Mouse (Mus musculus) intestine, embryonic 14.5 days (tissue): ENCODE measurements around the gene Map3k12. TPM values are rescaled to one million over a fixed set of nuclear protein-coding genes. Genes with fewer than 3 reads are reported as not detected.

ENCODE experiments used
- ATAC-seq: fragments of 200-750 bp; cut with Nextera tagmentation; replicated peaks from 2 replicates; pipeline ENCODE4 v1.8.0; 2017; ENCODE audit warnings: low read depth, moderate number of reproducible peaks, moderate TSS enrichment, moderate library complexity; ENCODE audit not compliant: low FRiP score, low TSS enrichment
- DNase-seq: peaks from one replicate; pipeline ENCODE4 v3.0.0-alpha.2; 2018; ENCODE audit warnings: low spot score
- H3K27ac ChIP-seq: fragments of 300-500 bp; sonication (generic); 2 replicates; pipeline ENCODE4 v1.5.1; 2014; ENCODE audit warnings: low read depth, mild to moderate bottlenecking, control low read depth
- H3K27me3 ChIP-seq: fragments of 300-500 bp; sonication (generic); replicated peaks from 2 replicates; pipeline ENCODE4 v1.6.1; 2014; ENCODE audit warnings: low read length, control low read depth; ENCODE audit not compliant: control insufficient read depth, insufficient read depth
- H3K36me3 ChIP-seq: fragments of 300-500 bp; sonication (generic); 2 replicates; pipeline ENCODE4 v1.6.1; 2014; ENCODE audit warnings: low read length, control low read depth; ENCODE audit not compliant: control insufficient read depth, insufficient read depth
- H3K4me1 ChIP-seq: fragments of 300-500 bp; sonication (generic); replicated peaks from 2 replicates; pipeline ENCODE4 v1.6.1; 2014; ENCODE audit warnings: low read length, control low read depth, mixed read lengths; ENCODE audit not compliant: control insufficient read depth, insufficient read depth
- H3K4me2 ChIP-seq: fragments of 300-500 bp; sonication (generic); 2 replicates; pipeline ENCODE4 v1.6.1; 2014; ENCODE audit warnings: low read length
- H3K4me3 ChIP-seq: fragments of 300-500 bp; sonication (generic); 2 replicates; pipeline ENCODE4 v1.5.1; 2014; ENCODE audit warnings: low read depth, low read length, control low read depth, mixed read lengths
- H3K9ac ChIP-seq: fragments of 300-500 bp; sonication (generic); 2 replicates; pipeline ENCODE4 v1.6.1; 2014; ENCODE audit warnings: mild to moderate bottlenecking, low read length
- H3K9me3 ChIP-seq: fragments of 300-500 bp; sonication (generic); 2 replicates; pipeline ENCODE4 v1.6.1; 2016; ENCODE audit warnings: low read length, control low read depth; ENCODE audit not compliant: control insufficient read depth
- WGBS: fragments of 180-500 bp; shearing (Covaris S2); extraction: QIAGEN DNeasy Blood & Tissue Kit; methylation state at CpG from one replicate; pipeline ENCODE4 v1.1.7; 2014; 5-methylcytosine and 5-hydroxymethylcytosine counted together
- polyA plus RNA-seq: library from polyadenylated mRNA; unstranded; fragments of >200 nt; fragmentation: Nextera tagmentation; extraction: Ambion mirVana; gene quantifications from 2 replicates; pipeline ENCODE4 v1.2.1, GENCODE M21; 2014

Gene Map3k12
- polyA plus RNA-seq, 1 experiment from 2014 or later: 14.9 TPM

- H3K4me3 ChIP-seq: peak within 1 kb of the TSS; percentile 87
- ATAC-seq (peak; percentile 99), DNase-seq (peak; percentile 93)
- peak within 1 kb of the TSS; percentile 85 for H3K4me2 ChIP-seq
- no peaks in the 10 kb centered on the region for H3K27me3 ChIP-seq
- H3K9ac ChIP-seq: peak within 1 kb of the TSS; percentile 97
- peaks cover 22% of the 10 kb centered on the region for H3K36me3 ChIP-seq
- no peaks in the 10 kb centered on the region for H3K9me3 ChIP-seq
- under 1% methylated on average over 36 of the region's 40 CpGs for WGBS
- H3K27ac ChIP-seq: peak within 1 kb of the TSS; percentile 98
- peaks cover 11% of the 10 kb centered on the region; the same call in 1 of the 2 replicates for H3K4me1 ChIP-seq
Observed at GRCm38 (mm10) chr15:102470183-102470604, 46.7 kb downstream of the Map3k12 start, which contains the start of gene Pcbp2. TSS of gene Pcbp2 (plus strand) at chr15:102470539.

GRCm38 (mm10) chr15:102468675-102469370, 48.0 kb downstream of the Map3k12 start:
- Histone ChIP-seq H3K27me3 (no peaks in the 10 kb centered on the region), H3K4me1 (peaks cover 11% of the 10 kb centered on the region; the same call in 1 of the 2 replicates), H3K9ac (no peak overlapping the region), H3K36me3 (peaks cover 8% of the 10 kb centered on the region; the same call in 1 of the 2 replicates), H3K27ac (no peak overlapping the region), H3K4me2 (no peak overlapping the region), H3K4me3 (no peak overlapping the region), H3K9me3 (no peaks in the 10 kb centered on the region)
- ATAC-seq (no peak), DNase-seq (no peak)
- 92% methylated on average over 9 of the region's 9 CpGs for WGBS

DNA sequence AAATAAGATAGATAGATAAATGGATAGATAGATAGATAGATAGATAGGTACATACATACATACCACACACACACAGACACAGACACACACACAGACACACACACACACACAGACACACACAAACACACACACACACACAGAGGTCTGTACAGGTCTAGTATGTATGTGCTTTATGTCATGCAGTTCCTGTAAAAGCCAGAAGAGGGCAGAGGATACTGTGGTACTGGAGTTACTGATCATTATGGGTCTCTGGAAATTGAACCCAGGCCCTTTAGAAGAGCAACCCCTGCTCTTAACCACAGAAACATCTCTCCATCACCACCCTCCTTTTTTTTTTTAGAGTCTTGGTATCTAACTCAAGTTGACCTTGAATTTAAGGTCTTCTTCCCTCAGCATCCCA, 53.2 kb downstream of the Map3k12 start:
- Histone ChIP-seq H3K4me1 (no peaks in the 10 kb centered on the region; the same call in 1 of the 2 replicates), H3K27ac (no peak overlapping the region), H3K4me3 (no peak overlapping the region), H3K4me2 (no peak overlapping the region), H3K9ac (no peak overlapping the region), H3K27me3 (no peaks in the 10 kb centered on the region), H3K9me3 (no peaks in the 10 kb centered on the region), H3K36me3 (no peaks in the 10 kb centered on the region)
- DNase-seq (no peak), ATAC-seq (no peak)

DNA sequence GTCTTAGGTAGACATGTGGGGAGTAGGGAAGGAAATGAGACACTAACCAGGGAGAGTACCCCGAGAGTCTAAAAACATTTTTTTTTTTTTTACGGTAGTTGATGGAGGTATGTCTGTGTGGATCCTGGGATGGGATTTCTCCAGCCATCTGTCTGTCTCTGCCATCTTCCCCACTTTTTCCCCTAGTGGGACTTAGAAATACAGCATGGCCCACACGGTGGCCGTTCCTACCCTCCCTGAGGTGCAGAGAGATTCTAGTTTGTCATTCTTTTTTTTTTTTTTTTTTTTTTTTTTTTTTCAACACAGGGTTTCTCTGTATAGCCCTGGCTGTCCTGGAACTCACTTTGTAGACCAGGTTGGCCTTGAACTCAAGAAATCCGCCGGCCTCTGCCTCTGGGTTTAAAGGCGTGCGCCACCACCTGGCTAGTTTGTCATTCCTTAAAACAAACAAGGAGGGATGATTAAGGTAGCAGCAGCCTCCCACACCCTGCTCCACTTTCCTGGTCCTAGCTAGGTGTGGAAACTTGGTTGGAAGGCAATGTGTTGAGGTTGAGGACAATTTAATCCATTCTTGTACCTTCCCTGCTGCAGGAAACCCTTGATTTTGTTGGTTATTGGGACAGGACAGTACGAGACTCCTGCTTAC, 55.3 kb downstream of the Map3k12 start:
- ATAC-seq: no peak
- no peaks in the 10 kb centered on the region for H3K9me3 ChIP-seq
- no peak for DNase-seq
- H3K27ac ChIP-seq: no peak overlapping the region
- H3K36me3 ChIP-seq: no peaks in the 10 kb centered on the region
- no peaks in the 10 kb centered on the region; the same call in 1 of the 2 replicates for H3K4me1 ChIP-seq
- no peak overlapping the region for H3K9ac ChIP-seq
- WGBS: 77% methylated on average over 9 of the region's 9 CpGs
- H3K27me3 ChIP-seq: no peaks in the 10 kb centered on the region
- H3K4me3 ChIP-seq: no peak overlapping the region
- no peak overlapping the region for H3K4me2 ChIP-seq

- no peak for ATAC-seq
- H3K9ac ChIP-seq: no peak overlapping the region
- H3K4me2 ChIP-seq: 0 out of 2 replicates have a peak overlapping the region, but pooled peaks have one; percentile 53
- H3K9me3 ChIP-seq: no peaks in the 10 kb centered on the region
- DNase-seq: no peak
- H3K27ac ChIP-seq: no peak overlapping the region
- H3K27me3 ChIP-seq: no peaks in the 10 kb centered on the region
- 63% methylated on average over 4 of the region's 4 CpGs for WGBS
- no peaks in the 10 kb centered on the region for H3K36me3 ChIP-seq
- H3K4me1 ChIP-seq: no peaks in the 10 kb centered on the region; the same call in 1 of the 2 replicates
- H3K4me3 ChIP-seq: no peak overlapping the region
Observed at GRCm38 (mm10) chr15:102460971-102461370, 55.9 kb downstream of the Map3k12 start.

DNA sequence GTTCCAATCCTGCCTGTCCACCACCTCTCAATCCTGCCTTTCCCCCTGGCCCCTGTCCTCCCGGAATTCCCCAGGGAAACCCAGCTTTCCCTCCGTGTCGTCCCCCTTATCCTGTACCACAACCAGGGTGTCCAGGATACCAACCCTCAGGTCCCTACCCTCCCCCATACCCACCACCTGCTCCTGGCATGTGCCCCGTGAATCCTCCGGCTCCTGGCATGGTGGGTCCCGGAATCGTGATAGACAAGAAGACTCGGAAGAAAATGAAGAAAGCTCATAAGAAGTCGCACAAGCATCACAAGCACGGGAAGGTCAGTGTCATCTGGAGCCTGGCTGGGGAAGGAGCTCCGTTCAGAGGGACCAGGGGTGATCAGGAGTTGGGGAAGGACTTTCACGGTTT, 56.5 kb downstream of the Map3k12 start:
- Histone ChIP-seq H3K27ac (no peak overlapping the region), H3K9ac (no peak overlapping the region)

DNA sequence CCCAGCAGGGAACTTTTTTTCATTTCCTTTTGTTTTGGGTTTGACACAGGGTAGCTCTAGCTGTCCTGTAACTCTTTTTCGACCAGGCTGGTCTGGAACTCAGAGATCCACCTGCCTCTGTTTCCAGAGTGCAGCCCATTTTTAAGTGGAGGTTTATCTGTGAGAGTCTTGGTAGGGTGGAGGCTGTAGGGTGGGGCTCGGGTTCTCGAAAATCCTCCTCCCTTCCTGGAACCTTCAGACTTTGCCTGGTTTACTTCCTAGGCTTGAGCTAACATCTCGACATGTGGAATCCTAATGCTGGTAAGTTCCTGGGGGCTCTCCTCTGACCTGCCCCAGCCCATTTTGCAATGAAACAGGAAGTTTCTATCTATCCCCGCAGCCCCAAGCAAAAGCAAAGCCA, 57.0 kb downstream of the Map3k12 start:
- Histone ChIP-seq H3K36me3 (no peaks in the 10 kb centered on the region), H3K4me3 (peak overlapping the region; percentile 39), H3K4me2 (peak overlapping the region; percentile 53), H3K27me3 (no peaks in the 10 kb centered on the region), H3K9ac (no peak overlapping the region), H3K27ac (no peak overlapping the region), H3K9me3 (no peaks in the 10 kb centered on the region), H3K4me1 (no peaks in the 10 kb centered on the region; the same call in 1 of the 2 replicates)
- 49% methylated on average over 5 of the region's 5 CpGs for WGBS
- ATAC-seq (no peak), DNase-seq (no peak)

More for the DNA sequence above, 56.5 kb downstream of the Map3k12 start:
- ATAC-seq (no peak), DNase-seq (no peak)
- Histone ChIP-seq H3K27me3 (no peaks in the 10 kb centered on the region), H3K4me2 (peak overlapping the region; percentile 53; the same call in 1 of the 2 replicates), H3K9me3 (no peaks in the 10 kb centered on the region), H3K4me1 (no peaks in the 10 kb centered on the region; the same call in 1 of the 2 replicates), H3K4me3 (no peak overlapping the region), H3K36me3 (no peaks in the 10 kb centered on the region)
- WGBS: 85% methylated on average over 12 of the region's 12 CpGs

DNA sequence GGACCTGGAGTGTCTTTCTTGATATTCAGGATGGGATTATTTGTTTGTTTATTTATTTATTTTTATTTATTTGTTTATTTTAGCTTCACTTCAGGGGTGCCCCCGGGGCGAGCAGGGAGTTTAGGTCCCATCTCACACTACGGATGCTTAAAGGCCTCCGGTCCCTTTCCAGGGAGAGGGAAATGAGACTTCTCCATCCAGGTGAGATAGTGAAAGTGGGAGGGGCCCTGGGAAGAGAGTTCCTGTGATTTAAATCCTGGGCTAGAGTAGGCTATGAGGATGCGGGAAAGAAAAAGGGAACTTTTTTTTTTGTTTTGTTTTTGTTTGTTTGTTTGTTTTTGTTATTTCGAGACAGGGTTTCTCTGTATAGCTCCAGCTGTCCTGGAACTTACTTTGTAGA, 57.5 kb downstream of the Map3k12 start:
- 0 out of 2 replicates have a peak, but pooled peaks have one; percentile 15 for ATAC-seq
- H3K9ac ChIP-seq: peak overlapping the region; percentile 37
- H3K27me3 ChIP-seq: no peaks in the 10 kb centered on the region
- peak overlapping the region; percentile 53 for H3K4me2 ChIP-seq
- 30% methylated on average over 6 of the region's 6 CpGs for WGBS
- H3K36me3 ChIP-seq: no peaks in the 10 kb centered on the region
- H3K27ac ChIP-seq: no peak overlapping the region
- no peaks in the 10 kb centered on the region for H3K9me3 ChIP-seq
- DNase-seq: no peak
- no peaks in the 10 kb centered on the region; the same call in 1 of the 2 replicates for H3K4me1 ChIP-seq
- H3K4me3 ChIP-seq: peak overlapping the region; percentile 39
